Mouse (Mus musculus) testis, adult 2 months (tissue): ENCODE data around the gene Pax8. TPM values are rescaled to one million over a fixed set of nuclear protein-coding genes. Genes with fewer than 3 reads are reported as not detected.

Experiments
- H3K27ac ChIP-seq: fragments of 200-500 bp; 2 replicates; pipeline ENCODE4 v1.5.1; 2012; ENCODE audit warnings: low read depth, low read length; ENCODE audit not compliant: control insufficient read depth, insufficient read depth
- H3K27me3 ChIP-seq: fragments of 200-500 bp; 2 replicates; pipeline ENCODE4 v1.6.1; 2012; ENCODE audit warnings: mild to moderate bottlenecking, low read length, moderate library complexity; ENCODE audit not compliant: control insufficient read depth, insufficient read depth
- H3K36me3 ChIP-seq: fragments of 200-500 bp; 2 replicates; pipeline ENCODE4 v1.6.1; 2012; ENCODE audit warnings: mild to moderate bottlenecking, low read length; ENCODE audit not compliant: control insufficient read depth, insufficient read depth
- H3K4me1 ChIP-seq: fragments of 200-500 bp; 2 replicates; pipeline ENCODE4 v1.6.1; 2012; ENCODE audit warnings: low read length; ENCODE audit not compliant: control insufficient read depth, insufficient read depth
- H3K4me3 ChIP-seq: fragments of 200-500 bp; 2 replicates; pipeline ENCODE4 v1.5.1; 2012; ENCODE audit warnings: low read depth, mild to moderate bottlenecking, low read length, moderate library complexity, mixed read lengths; ENCODE audit not compliant: control insufficient read depth
- CTCF ChIP-seq: fragments of 200-500 bp; IDR thresholded peaks from 2 replicates; pipeline ENCODE4 v1.5.1; 2012; ENCODE audit warnings: low read depth, mild to moderate bottlenecking, inconsistent platforms, low read length, moderate library complexity; ENCODE audit not compliant: control insufficient read depth, insufficient read depth, insufficient replicate concordance
- POLR2A ChIP-seq: fragments of 200-500 bp; IDR thresholded peaks from 2 replicates; pipeline ENCODE4 v1.6.1; 2012; ENCODE audit warnings: low read depth, mild to moderate bottlenecking, inconsistent platforms, low read length, moderate library complexity; ENCODE audit not compliant: control insufficient read depth
- polyA plus RNA-seq: library from polyadenylated mRNA; depleted of rRNA; stranded (reverse); fragments of >200 nt; gene quantifications from 2 replicates; pipeline ENCODE4 v1.2.3, GENCODE M21; 2012

Pax8 gene
- polyA plus RNA-seq, 1 experiment = 0.12 TPM

DNA sequence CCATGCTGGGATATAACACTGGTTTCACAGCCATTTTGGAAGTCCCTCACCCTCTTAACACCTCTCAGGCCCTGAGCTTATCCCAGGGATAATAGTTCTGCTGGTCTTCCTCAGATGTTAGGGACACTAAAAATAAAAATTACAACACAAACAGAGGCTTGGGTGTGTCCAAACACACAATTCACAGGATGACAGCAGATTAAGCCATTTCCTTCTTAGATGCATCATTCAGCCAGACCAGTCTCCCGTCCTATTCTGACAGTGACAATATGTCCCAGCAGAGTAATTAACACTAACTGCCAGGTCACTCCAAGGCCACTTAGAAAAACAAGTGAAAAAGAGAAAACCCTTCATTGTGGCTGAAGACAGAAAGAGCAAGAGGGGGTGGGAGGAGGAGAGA is 8.2 kb downstream of the Pax8 start:
- Histone ChIP-seq H3K4me3 (no peak overlapping the region), H3K4me1 (no peaks in the 10 kb centered on the region), H3K27me3 (no peaks in the 10 kb centered on the region; the same call in 1 of the 2 replicates), H3K27ac (no peak overlapping the region), H3K36me3 (no peaks in the 10 kb centered on the region)
- TF ChIP-seq POLR2A (no peak), CTCF (no peak)

DNA sequence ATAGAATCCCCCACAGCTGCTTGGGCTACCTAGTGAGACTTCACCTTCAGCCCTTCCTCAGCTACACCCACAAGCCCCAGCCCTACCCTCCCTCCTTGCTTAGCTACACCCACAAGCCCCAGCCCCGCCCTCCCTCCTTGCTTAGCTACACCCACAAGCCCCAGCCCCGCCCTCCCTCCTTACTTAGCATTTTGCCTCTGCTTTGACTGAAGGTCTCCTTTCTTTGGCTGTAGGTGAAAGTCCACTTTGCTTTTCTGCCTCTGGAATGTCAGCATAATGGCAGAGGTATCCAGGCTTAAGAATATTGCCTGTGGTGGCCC is 14.6 kb downstream of the Pax8 start:
- TF ChIP-seq POLR2A = no peak
- TF ChIP-seq CTCF = no peak
- no peak overlapping the region for H3K4me3 ChIP-seq
- no peaks in the 10 kb centered on the region for H3K36me3 ChIP-seq
- no peaks in the 10 kb centered on the region for H3K27me3 ChIP-seq
- H3K27ac ChIP-seq = no peak overlapping the region
- no peaks in the 10 kb centered on the region for H3K4me1 ChIP-seq

DNA sequence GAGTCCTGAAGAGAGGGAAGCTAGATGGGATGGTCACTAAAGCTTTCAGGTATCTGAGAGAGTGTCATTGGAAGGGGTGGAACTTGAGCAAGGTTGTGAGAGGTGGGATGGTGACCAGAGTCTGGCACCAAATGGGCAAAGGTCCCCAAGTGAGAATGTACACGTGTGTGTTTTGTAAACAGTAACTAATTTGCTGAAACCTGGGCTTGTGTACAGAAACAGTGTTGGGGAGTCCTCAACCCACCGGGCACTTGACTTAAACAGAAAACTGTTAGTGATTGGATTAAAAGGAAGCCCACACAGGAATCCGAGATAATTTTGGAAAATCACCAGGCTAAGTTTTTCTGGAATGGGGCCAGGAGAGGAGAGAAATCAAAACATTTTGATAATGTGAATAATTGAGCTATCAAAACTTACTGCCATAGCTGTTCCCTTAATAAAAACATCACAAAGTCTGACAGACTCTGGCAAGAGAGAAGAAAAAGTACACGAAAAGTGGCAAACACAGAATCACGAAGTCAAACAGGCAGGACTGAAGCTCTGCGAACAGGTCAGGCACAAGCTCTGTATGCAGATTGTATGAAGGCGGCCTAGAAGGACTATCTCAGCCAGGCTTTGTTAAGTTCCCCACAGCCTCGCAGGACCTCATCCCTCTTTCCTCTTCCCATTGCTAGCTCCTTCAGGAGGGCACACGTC is 15.1 kb downstream of the Pax8 start:
- TF ChIP-seq CTCF (no peak), POLR2A (no peak)
- H3K27me3 ChIP-seq = no peaks in the 10 kb centered on the region
- H3K36me3 ChIP-seq = no peaks in the 10 kb centered on the region
- H3K4me3 ChIP-seq = no peak overlapping the region
- H3K4me1 ChIP-seq = no peaks in the 10 kb centered on the region
- no peak overlapping the region for H3K27ac ChIP-seq

DNA sequence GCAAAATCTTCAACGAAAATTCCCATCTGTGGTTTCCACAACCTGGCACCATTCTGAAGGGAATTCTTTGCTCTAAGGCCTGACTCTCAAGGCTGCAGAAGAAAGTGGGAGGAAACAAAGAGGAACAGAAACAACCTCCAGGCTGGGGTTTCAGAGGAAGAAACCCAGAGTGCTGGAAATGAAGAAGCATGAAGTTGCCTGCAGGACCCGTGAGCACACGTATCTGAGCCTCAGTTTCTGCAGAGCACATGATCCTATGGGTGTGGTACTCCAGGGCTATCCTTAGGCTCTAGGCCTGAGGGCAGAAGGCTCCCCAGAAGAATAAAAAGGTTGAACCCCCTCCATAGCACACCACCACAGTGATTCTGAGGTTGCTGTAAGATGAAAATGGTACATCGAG is 18.6 kb downstream of the Pax8 start:
- TF ChIP-seq CTCF (no peak), POLR2A (no peak)
- H3K27me3 ChIP-seq = no peaks in the 10 kb centered on the region
- H3K27ac ChIP-seq = no peak overlapping the region
- H3K4me1 ChIP-seq = no peaks in the 10 kb centered on the region
- H3K36me3 ChIP-seq = no peaks in the 10 kb centered on the region
- H3K4me3 ChIP-seq = no peak overlapping the region

DNA sequence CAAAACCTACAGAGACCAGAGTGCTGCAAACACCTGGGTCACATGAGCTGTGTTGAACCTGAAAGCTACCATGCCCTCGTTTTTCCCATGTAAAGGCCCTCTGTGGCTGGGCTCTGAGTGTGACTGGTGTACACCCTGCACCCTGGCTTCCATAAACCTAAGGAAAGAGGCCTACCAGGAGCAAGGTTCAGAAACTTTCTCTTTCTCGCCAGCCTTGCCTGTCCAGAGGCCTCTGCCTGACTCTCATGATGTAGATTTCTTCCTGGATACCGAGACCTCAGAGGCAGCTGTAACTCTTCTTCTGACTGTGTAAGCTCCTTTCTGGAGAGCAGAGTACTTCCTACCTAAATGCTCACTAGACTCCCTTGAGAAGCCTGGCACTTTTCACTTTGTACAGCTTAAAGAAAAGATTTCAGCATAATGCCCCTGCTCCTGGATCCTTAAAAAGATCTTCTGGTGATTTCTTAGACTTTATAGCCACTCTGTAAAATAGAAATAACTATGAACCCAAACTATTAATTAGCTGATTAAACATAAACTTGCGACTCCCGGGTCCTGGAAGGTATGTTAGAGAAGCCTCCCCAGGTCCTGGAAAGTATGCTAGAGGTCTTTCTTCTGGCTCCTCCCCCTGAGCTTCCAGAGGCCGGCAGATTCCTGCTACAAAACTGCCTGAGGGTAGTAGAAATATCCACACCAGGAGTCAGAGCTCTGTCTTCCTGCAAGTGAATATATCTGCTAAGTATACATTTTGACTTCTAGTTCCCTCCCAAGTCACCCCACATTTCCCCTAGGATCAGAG is 20.1 kb downstream of the Pax8 start:
- H3K4me3 ChIP-seq = no peak overlapping the region
- H3K27ac ChIP-seq = no peak overlapping the region
- no peaks in the 10 kb centered on the region for H3K36me3 ChIP-seq
- TF ChIP-seq CTCF = no peak
- TF ChIP-seq POLR2A = no peak
- no peaks in the 10 kb centered on the region for H3K4me1 ChIP-seq
- H3K27me3 ChIP-seq = no peaks in the 10 kb centered on the region

DNA sequence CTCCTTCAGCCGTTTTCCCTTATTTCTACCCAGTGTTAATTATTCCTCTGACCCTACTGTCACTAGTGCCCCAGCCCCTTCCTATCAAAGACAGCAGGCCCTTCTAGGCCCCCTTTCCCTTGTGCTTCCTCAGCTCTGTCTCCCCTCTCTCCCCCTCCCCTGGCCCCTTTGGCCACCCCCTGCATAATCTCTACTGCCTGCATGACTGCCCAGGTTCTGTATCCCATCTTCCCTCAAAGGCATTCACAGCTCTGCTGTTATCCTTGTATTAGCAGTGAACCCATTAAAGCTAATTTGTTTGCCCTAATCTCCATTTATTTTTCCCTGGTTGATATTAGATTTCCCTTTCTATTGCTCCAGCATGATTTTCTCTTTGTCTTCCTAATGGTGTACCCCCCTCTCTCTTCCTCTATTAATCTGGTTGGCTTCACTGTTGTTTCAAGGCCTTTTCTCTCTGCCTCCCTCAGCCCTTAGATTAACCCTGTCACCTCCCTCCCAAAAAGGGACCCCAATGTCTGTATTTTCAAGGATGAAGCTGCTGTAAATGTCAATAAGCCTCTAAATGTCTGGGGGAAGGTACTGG is 20.9 kb downstream of the Pax8 start:
- Histone ChIP-seq H3K36me3 (no peaks in the 10 kb centered on the region), H3K4me1 (no peaks in the 10 kb centered on the region), H3K27me3 (no peaks in the 10 kb centered on the region), H3K4me3 (no peak overlapping the region), H3K27ac (no peak overlapping the region)
- TF ChIP-seq CTCF = no peak
- no peak for TF ChIP-seq POLR2A

DNA sequence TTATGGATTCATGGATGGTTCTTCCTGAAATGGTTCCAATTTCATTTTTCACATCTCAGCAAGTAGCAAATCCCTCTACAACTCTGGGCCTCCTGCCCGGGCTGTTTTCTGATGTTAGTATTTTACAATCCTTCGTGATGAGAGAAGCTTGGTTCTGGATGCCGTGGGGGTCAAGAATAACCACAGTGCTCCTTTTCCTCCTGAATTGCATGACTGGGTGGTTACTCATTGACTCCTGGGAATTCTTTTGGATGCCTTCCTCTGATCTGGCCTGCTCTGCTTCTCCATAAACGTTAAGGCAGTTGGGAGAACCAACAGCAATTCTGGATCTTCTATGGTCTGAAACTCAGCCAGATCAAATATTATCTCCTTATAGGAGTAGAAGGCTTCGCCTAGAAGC is 22.2 kb downstream of the Pax8 start:
- no peak overlapping the region for H3K4me3 ChIP-seq
- TF ChIP-seq POLR2A (no peak), CTCF (no peak)
- H3K4me1 ChIP-seq = no peaks in the 10 kb centered on the region
- H3K36me3 ChIP-seq = no peaks in the 10 kb centered on the region
- no peak overlapping the region for H3K27ac ChIP-seq
- H3K27me3 ChIP-seq = no peaks in the 10 kb centered on the region
